Mouse (Mus musculus) erythroblast, embryonic 14.5 days (primary cell): Measurements from ENCODE around the gene Shb.

Source experiments
- GATA1 ChIP-seq: IDR thresholded peaks from 2 replicates; pipeline ENCODE4 v1.6.1; 2012; ENCODE audit warnings: low read length, inconsistent platforms, mixed read lengths
- TAL1 ChIP-seq: IDR thresholded peaks from 3 replicates; pipeline ENCODE4 v1.6.1; 2012; ENCODE audit warnings: low read length, inconsistent platforms, mixed read lengths

DNA sequence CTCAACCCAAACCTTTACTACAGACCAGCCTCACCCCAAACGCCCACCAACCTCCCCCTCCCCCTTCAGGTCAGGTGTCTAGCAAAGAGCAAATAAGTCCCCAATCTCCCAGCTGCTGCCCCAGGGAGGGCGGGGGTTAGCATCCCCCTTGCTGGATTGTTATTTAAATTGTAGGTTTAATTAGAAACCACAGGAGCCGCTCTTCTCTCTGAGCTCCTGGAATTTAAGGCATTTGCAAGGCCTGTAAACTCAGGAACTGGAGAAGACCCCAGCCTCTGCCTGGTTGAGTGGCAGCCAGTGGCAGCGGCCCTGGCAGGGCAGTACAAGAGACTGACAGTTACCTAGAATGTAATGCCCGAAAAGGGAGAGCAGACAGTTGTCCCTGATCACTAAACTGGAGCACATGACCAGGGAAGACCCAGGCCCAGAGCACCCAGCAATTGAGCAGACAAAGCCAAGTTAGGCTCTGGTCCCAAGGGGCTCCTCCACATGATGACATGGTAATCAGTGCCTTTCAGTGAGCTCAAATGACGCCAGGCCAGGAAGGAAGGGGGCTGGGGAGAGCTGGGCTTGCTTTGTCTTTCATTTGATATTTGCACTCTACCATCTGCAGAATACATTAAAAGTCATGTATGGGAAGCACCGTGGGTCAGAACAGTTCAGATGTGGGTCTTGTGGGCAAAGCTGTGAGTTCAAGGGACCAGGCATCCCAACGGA lies 42.1 kb downstream of the Shb start:
- no peak for TF ChIP-seq GATA1
- no peak for TF ChIP-seq TAL1
